Mouse (Mus musculus): ENCODE measurements around the gene Nasp. TPM values are rescaled to one million over a fixed set of nuclear protein-coding genes. Genes with fewer than 3 reads are reported as not detected.
A peak's percentile ranks its signal among the peaks of the same experiment; 100 is the strongest.
"Not testable (repeated sequence)": the region's sequence is repeated elsewhere in the genome, so short reads cannot be mapped to it uniquely, and the experiment has no call there.

The Nasp gene
- polyA plus RNA-seq (2015; fragmentation: Nextera tagmentation; extraction: Ambion mirVana), result 89.8 and 95.2 TPM in 2 replicates

- peak; percentile 92 for ATAC-seq (replicated peaks)
- Histone ChIP-seq H3K27me3 (replicated peaks) (no peaks in the 10 kb centered on the region), H3K27ac (peak within 1 kb of the TSS; percentile 96), H3K4me1 (peaks cover 23% of the 10 kb centered on the region), H3K36me3 (replicated peaks) (no peaks in the 10 kb centered on the region), H3K4me2 (peak within 1 kb of the TSS; percentile 71), H3K9ac (peak within 1 kb of the TSS; percentile 86), H3K9me3 (no peaks in the 10 kb centered on the region), H3K4me3 (peak within 1 kb of the TSS; percentile 98)
- WGBS, result 7% methylated on average over 23 of the region's 23 CpGs
Observed at GRCm38 (mm10) chr4:116627722-116628662, at the start of gene Nasp. Nasp (minus strand) TSS chr4:116627941.

- no peaks in the 10 kb centered on the region for H3K27me3 ChIP-seq (replicated peaks)
- ATAC-seq (replicated peaks), result no peak
- WGBS, result 84% methylated on average over 3 of the region's 3 CpGs
- no peak overlapping the region for H3K27ac ChIP-seq
- no peaks in the 10 kb centered on the region for H3K36me3 ChIP-seq (replicated peaks)
- no peak overlapping the region for H3K4me2 ChIP-seq
- H3K4me1 ChIP-seq, result no peaks in the 10 kb centered on the region
- H3K9me3 ChIP-seq, result no peaks in the 10 kb centered on the region
- H3K4me3 ChIP-seq, result no peak overlapping the region
- no peak overlapping the region for H3K9ac ChIP-seq
Observed at GRCm38 (mm10) chr4:116676027-116676426, 48.3 kb upstream of the Nasp start.

DNA sequence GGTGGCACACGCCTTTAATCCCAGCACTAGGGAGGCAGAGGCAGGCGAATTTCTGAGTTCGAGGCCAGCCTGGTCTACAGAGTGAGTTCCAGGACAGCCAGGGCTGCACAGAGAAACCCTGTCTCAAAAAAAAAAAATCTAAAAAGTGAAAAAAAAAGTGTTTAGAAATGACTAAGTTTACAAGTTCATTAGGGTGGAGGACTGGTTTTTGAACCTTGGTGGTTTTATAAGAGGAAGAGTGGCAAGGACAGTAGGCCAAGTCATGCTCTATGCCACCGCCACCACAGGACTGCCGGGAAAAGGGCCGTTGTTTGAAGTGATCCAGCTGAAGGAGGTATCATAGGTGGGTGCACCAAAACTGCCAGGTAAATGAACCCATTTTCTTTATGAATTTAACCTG, 47.0 kb upstream of the Nasp start:
- H3K27ac ChIP-seq; H3K4me1 ChIP-seq; ATAC-seq (replicated peaks); H3K27me3 ChIP-seq (replicated peaks); H3K4me2 ChIP-seq; H3K9ac ChIP-seq; H3K9me3 ChIP-seq; H3K36me3 ChIP-seq (replicated peaks); H3K4me3 ChIP-seq: not testable (repeated sequence)
- WGBS, result 94% methylated on average over 6 of the region's 6 CpGs

- no peak overlapping the region for H3K4me3 ChIP-seq
- no peaks in the 10 kb centered on the region for H3K36me3 ChIP-seq (replicated peaks)
- H3K27me3 ChIP-seq (replicated peaks), result no peaks in the 10 kb centered on the region
- ATAC-seq (replicated peaks), result no peak
- H3K4me1 ChIP-seq, result no peaks in the 10 kb centered on the region
- no peak overlapping the region for H3K9ac ChIP-seq
- no peaks in the 10 kb centered on the region for H3K9me3 ChIP-seq
- WGBS, result 70% methylated on average over 2 of the region's 2 CpGs
- no peak overlapping the region for H3K27ac ChIP-seq
- no peak overlapping the region for H3K4me2 ChIP-seq
Observed at GRCm38 (mm10) chr4:116672785-116673184, 45.0 kb upstream of the Nasp start.

GRCm38 (mm10) chr4:116669291-116669690, 41.5 kb upstream of the Nasp start:
- 63% methylated on average over 2 of the region's 2 CpGs for WGBS
- no peaks in the 10 kb centered on the region for H3K9me3 ChIP-seq
- no peak for ATAC-seq (replicated peaks)
- no peaks in the 10 kb centered on the region for H3K27me3 ChIP-seq (replicated peaks)
- H3K9ac ChIP-seq, result no peak overlapping the region
- H3K36me3 ChIP-seq (replicated peaks), result no peaks in the 10 kb centered on the region
- H3K4me2 ChIP-seq, result no peak overlapping the region
- no peak overlapping the region for H3K4me3 ChIP-seq
- H3K4me1 ChIP-seq, result no peaks in the 10 kb centered on the region
- no peak overlapping the region for H3K27ac ChIP-seq

- Histone ChIP-seq H3K27ac (no peak overlapping the region), H3K9me3 (no peaks in the 10 kb centered on the region), H3K4me2 (no peak overlapping the region), H3K4me3 (no peak overlapping the region), H3K27me3 (replicated peaks) (no peaks in the 10 kb centered on the region), H3K9ac (no peak overlapping the region), H3K36me3 (replicated peaks) (no peaks in the 10 kb centered on the region), H3K4me1 (no peaks in the 10 kb centered on the region)
- no peak for ATAC-seq (replicated peaks)
- 75% methylated on average over 3 of the region's 3 CpGs for WGBS
Observed at GRCm38 (mm10) chr4:116668145-116668544, 40.4 kb upstream of the Nasp start.

DNA sequence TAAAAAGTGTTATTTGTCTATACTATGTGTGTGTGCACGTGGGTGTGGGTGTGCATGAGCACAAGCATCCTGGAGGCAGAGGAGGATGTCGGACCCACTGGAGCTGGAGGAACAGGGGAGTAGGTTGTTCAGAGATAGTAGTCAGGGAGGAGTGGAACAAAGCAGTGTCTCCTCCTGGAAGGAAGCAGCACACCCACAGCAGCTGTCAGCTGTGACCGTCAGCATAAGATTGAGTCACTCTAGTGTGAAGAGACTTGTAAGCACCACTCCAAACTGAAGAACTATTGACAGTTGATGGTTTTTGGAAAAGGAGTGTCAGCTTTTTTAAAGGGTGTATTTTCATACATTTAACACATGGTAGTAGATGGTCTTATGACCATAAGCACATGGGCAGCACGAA, 38.9 kb upstream of the Nasp start:
- H3K9me3 ChIP-seq, result no peaks in the 10 kb centered on the region
- ATAC-seq (replicated peaks), result no peak
- H3K36me3 ChIP-seq (replicated peaks), result no peaks in the 10 kb centered on the region
- no peaks in the 10 kb centered on the region for H3K27me3 ChIP-seq (replicated peaks)
- no peaks in the 10 kb centered on the region for H3K4me1 ChIP-seq
- no peak overlapping the region for H3K4me2 ChIP-seq
- no peak overlapping the region for H3K4me3 ChIP-seq
- no peak overlapping the region for H3K27ac ChIP-seq
- WGBS, result 65% methylated on average over 4 of the region's 4 CpGs
- H3K9ac ChIP-seq, result no peak overlapping the region

GRCm38 (mm10) chr4:116661998-116662397, 34.3 kb upstream of the Nasp start:
- Histone ChIP-seq H3K27ac (no peak overlapping the region), H3K36me3 (replicated peaks) (no peaks in the 10 kb centered on the region), H3K4me1 (no peaks in the 10 kb centered on the region), H3K9me3 (no peaks in the 10 kb centered on the region), H3K4me2 (no peak overlapping the region), H3K27me3 (replicated peaks) (no peaks in the 10 kb centered on the region), H3K9ac (no peak overlapping the region), H3K4me3 (no peak overlapping the region)
- ATAC-seq (replicated peaks), result no peak
- WGBS, result 95% methylated on average over 1 of the region's 1 CpGs

DNA sequence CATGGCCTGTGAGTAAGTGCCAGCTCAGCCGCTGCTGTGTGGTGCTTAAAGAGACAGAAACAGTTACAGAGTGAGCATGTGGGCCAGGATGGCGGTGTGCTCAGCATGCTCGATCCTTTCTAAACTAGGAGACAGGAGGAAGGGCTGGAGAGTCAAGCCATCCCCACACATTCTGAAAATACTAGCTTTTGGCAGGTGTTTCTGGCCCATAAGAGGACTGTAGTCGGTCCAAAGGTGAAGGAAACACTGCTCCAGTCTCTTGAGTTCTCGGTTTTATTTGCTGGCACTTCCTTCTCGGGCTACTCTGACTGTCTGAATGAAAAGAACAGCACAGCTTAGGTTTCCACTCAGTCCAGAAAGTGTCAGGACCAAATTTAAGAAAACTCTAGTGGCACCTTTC, 33.1 kb upstream of the Nasp start:
- Histone ChIP-seq H3K36me3 (replicated peaks) (no peaks in the 10 kb centered on the region), H3K27ac (no peak overlapping the region), H3K4me3 (no peak overlapping the region), H3K4me1 (no peaks in the 10 kb centered on the region), H3K4me2 (no peak overlapping the region), H3K9ac (no peak overlapping the region), H3K9me3 (no peaks in the 10 kb centered on the region), H3K27me3 (replicated peaks) (no peaks in the 10 kb centered on the region)
- WGBS, result 76% methylated on average over 6 of the region's 6 CpGs
- no peak for ATAC-seq (replicated peaks)

DNA sequence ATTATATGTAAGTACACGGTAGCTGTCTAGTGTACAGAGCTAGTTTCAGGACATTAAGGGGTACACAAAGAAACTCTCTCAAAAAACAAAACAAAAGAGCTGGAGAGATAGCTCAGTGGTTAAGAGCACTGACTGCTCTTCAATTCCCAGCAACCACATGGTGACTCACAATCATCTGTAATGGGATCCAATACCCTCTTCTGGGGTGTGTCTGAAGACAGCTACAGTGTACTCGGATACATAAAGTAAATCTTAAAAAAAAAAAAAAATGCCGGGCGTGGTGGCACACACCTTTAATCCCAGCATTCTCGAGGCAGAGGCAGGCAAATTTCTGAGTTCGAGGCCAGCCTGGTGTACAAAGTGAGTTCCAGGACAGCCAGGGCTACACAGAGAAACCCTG, 32.2 kb upstream of the Nasp start:
- not testable (repeated sequence) for H3K4me2 ChIP-seq; ATAC-seq (replicated peaks); H3K4me1 ChIP-seq; H3K9me3 ChIP-seq; H3K27me3 ChIP-seq (replicated peaks); H3K4me3 ChIP-seq; H3K27ac ChIP-seq; H3K36me3 ChIP-seq (replicated peaks); H3K9ac ChIP-seq
- 86% methylated on average over 6 of the region's 6 CpGs for WGBS

- WGBS, result 76% methylated on average over 2 of the region's 2 CpGs
- ATAC-seq (replicated peaks), result no peak
- Histone ChIP-seq H3K9me3 (no peaks in the 10 kb centered on the region), H3K27me3 (replicated peaks) (no peaks in the 10 kb centered on the region), H3K4me1 (no peaks in the 10 kb centered on the region), H3K36me3 (replicated peaks) (no peaks in the 10 kb centered on the region), H3K4me2 (no peak overlapping the region), H3K9ac (no peak overlapping the region), H3K27ac (no peak overlapping the region), H3K4me3 (no peak overlapping the region)
Observed at GRCm38 (mm10) chr4:116659474-116659873, 31.7 kb upstream of the Nasp start.

GRCm38 (mm10) chr4:116657971-116658370, 30.2 kb upstream of the Nasp start:
- no peak overlapping the region for H3K27ac ChIP-seq
- no peak for ATAC-seq (replicated peaks)
- WGBS, result 45% methylated on average over 3 of the region's 3 CpGs

GRCm38 (mm10) chr4:116655658-116656057, 27.9 kb upstream of the Nasp start:
- no peak overlapping the region for H3K4me3 ChIP-seq
- peaks cover 4% of the 10 kb centered on the region for H3K4me1 ChIP-seq
- H3K9me3 ChIP-seq, result no peaks in the 10 kb centered on the region

More at GRCm38 (mm10) chr4:116657971-116658370, 30.2 kb upstream of the Nasp start:
- Histone ChIP-seq H3K27me3 (replicated peaks) (no peaks in the 10 kb centered on the region), H3K4me3 (no peak overlapping the region), H3K9ac (no peak overlapping the region), H3K36me3 (replicated peaks) (no peaks in the 10 kb centered on the region), H3K4me2 (no peak overlapping the region), H3K9me3 (no peaks in the 10 kb centered on the region), H3K4me1 (no peaks in the 10 kb centered on the region)

More at GRCm38 (mm10) chr4:116655658-116656057, 27.9 kb upstream of the Nasp start:
- H3K4me2 ChIP-seq, result no peak overlapping the region
- H3K27ac ChIP-seq, result no peak overlapping the region
- H3K36me3 ChIP-seq (replicated peaks), result no peaks in the 10 kb centered on the region
- H3K9ac ChIP-seq, result no peak overlapping the region
- 81% methylated on average over 3 of the region's 3 CpGs for WGBS
- no peaks in the 10 kb centered on the region for H3K27me3 ChIP-seq (replicated peaks)
- no peak for ATAC-seq (replicated peaks)
